Mouse (Mus musculus): Measurements from ENCODE around the gene Enpp6.

DNA sequence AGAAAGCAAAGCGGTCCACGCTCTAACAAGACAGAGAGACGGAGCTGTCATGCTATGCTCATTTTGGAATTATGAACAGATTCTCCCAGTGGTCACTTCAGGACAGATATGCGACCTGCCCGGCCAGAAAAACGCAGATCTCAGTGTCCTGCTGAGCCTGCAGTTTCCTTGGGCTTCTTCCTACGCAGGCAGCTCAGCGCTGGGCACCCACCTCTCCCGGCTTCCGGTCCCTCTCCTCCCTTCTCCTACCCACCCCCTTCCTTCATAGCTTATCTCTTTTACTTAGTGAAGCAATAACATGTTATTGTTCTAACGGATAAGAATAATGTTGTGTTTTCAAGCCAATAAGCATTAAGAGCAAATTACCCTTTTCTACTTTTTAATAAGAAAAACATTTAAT, 2.0 kb upstream of the Enpp6 start:
- no peak for TF ChIP-seq CTCF (IDR thresholded peaks at IDR 0.05; ENCODE audit: low read depth)
- no peak for TF ChIP-seq EP300 (IDR thresholded peaks at IDR 0.05; ENCODE audit: low read depth)

Measured in liver, postnatal 0 days (tissue).